Mouse (Mus musculus) hindbrain, embryonic 14.5 days (tissue): ENCODE data around the gene Rest. TPM values are rescaled to one million over a fixed set of nuclear protein-coding genes. Genes with fewer than 3 reads are reported as not detected.

Experiments
- ATAC-seq: fragments of 200-750 bp; cut with Nextera tagmentation; 2 replicates; pipeline ENCODE4 v1.8.0; 2017; ENCODE audit warnings: moderate number of reproducible peaks, mild to moderate bottlenecking, moderate TSS enrichment, moderate library complexity; ENCODE audit not compliant: low FRiP score
- DNase-seq: peaks from one replicate; pipeline ENCODE4 v3.0.0-alpha.2; 2015; ENCODE audit warnings: low spot score
- H3K27ac ChIP-seq: fragments of 300-500 bp; sonication (generic); 2 replicates; pipeline ENCODE4 v1.5.1; 2014; ENCODE audit warnings: mild to moderate bottlenecking, moderate library complexity
- H3K27me3 ChIP-seq: fragments of 300-500 bp; sonication (generic); 2 replicates; pipeline ENCODE4 v1.6.1; 2014; ENCODE audit warnings: mild to moderate bottlenecking, low read length, mixed read lengths; ENCODE audit not compliant: control insufficient read depth, insufficient read depth
- H3K36me3 ChIP-seq: fragments of 300-500 bp; sonication (generic); replicated peaks from 2 replicates; pipeline ENCODE4 v1.6.1; 2014; ENCODE audit not compliant: control insufficient read depth, insufficient read depth
- H3K4me1 ChIP-seq: fragments of 300-500 bp; sonication (generic); replicated peaks from 2 replicates; pipeline ENCODE4 v1.6.1; 2014; ENCODE audit warnings: antibody characterized with exemption, low read length, mixed read lengths; ENCODE audit not compliant: control insufficient read depth, insufficient read depth
- H3K4me2 ChIP-seq: fragments of 300-500 bp; sonication (generic); replicated peaks from 2 replicates; pipeline ENCODE4 v1.6.1; 2014; ENCODE audit warnings: mild to moderate bottlenecking, moderate library complexity
- H3K4me3 ChIP-seq: fragments of 300-500 bp; sonication (generic); replicated peaks from 2 replicates; pipeline ENCODE4 v1.5.1; 2014; ENCODE audit warnings: mild to moderate bottlenecking, low read length
- H3K9ac ChIP-seq: fragments of 300-500 bp; sonication (generic); 2 replicates; pipeline ENCODE4 v1.6.1; 2014
- H3K9me3 ChIP-seq: fragments of 300-500 bp; sonication (generic); 2 replicates; pipeline ENCODE4 v1.6.1; 2016; ENCODE audit warnings: low read length; ENCODE audit not compliant: control insufficient read depth
- WGBS: fragments of 180-500 bp; shearing (Covaris S2); extraction: QIAGEN DNeasy Blood & Tissue Kit; methylation state at CpG from one replicate; pipeline ENCODE4 v1.1.7; 2014; 5-methylcytosine and 5-hydroxymethylcytosine counted together
- polyA plus RNA-seq: library from polyadenylated mRNA; unstranded; fragments of >200 nt; fragmentation: Nextera tagmentation; extraction: Ambion mirVana; gene quantifications from 2 replicates; pipeline ENCODE4 v1.2.1, GENCODE M21; 2014

Gene Rest
- polyA plus RNA-seq, 1 experiment from 2014 or later: 8.6 TPM

DNA sequence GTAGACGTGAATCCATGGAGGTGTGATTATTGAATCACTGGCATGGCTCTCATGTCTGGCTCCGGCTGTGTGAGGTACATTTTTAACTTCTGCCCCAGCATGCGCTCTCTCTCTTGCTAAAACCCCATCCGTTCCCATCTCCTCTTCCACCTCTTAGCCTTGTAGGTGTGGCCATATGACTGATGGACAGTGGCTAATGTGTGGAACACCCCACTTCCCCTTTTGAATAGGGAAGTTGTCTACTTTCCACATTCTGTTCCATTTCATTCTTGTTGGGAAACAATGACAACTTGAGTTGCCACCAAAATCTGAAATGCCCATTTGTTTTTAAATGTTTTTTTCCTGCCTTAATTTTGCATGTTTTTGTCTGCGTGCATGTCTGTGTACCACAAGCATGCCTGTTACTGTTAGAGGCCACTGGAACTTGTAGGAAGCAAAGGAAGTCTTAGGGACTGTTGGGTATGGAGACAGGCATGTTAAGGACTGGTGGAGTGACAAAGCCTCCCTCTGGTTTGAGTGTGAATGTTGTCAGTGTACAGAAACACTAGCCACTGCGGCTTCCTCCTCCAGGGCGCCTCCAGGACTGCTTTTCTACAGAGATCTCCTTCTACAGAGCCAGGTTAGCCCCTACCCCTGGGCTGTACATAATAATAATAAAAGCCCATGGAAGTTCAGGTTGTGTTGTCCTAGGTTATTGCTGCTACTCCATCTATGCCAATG is 27.7 kb downstream of the Rest start:
- no peak overlapping the region for H3K4me3 ChIP-seq
- H3K36me3 ChIP-seq: peaks cover 90% of the 10 kb centered on the region
- WGBS: 94% methylated on average over 7 of the region's 7 CpGs
- H3K4me1 ChIP-seq: no peaks in the 10 kb centered on the region
- no peaks in the 10 kb centered on the region for H3K27me3 ChIP-seq
- H3K4me2 ChIP-seq: no peak overlapping the region
- H3K27ac ChIP-seq: no peak overlapping the region
- ATAC-seq: no peak
- H3K9me3 ChIP-seq: no peaks in the 10 kb centered on the region
- DNase-seq: no peak
- no peak overlapping the region for H3K9ac ChIP-seq

DNA sequence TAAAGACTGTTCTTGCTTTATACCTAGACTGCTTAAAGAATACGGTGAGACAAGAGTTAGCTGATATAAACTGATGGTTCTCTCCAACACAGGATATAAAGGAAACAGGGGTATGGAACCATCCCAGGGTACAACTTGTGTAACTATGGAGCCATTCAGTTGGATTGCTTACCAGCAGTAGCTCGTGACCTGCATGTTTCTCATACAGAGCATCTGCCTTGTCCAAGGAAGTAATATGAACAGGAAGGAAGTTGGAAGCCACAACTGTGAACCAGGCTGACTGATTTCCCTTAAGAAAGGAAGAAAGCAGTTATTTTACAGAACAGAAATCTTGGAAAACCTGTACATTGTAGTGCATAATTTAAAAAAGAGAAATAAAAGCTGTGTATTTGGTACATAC is 34.2 kb downstream of the Rest start:
- H3K9me3 ChIP-seq: no peaks in the 10 kb centered on the region
- no peak overlapping the region for H3K9ac ChIP-seq
- H3K4me2 ChIP-seq: no peak overlapping the region
- 97% methylated on average over 2 of the region's 2 CpGs for WGBS
- no peak for ATAC-seq
- no peak overlapping the region for H3K27ac ChIP-seq
- no peaks in the 10 kb centered on the region for H3K4me1 ChIP-seq
- H3K27me3 ChIP-seq: no peaks in the 10 kb centered on the region
- H3K4me3 ChIP-seq: no peak overlapping the region
- H3K36me3 ChIP-seq: peaks cover 82% of the 10 kb centered on the region
- DNase-seq: no peak

DNA sequence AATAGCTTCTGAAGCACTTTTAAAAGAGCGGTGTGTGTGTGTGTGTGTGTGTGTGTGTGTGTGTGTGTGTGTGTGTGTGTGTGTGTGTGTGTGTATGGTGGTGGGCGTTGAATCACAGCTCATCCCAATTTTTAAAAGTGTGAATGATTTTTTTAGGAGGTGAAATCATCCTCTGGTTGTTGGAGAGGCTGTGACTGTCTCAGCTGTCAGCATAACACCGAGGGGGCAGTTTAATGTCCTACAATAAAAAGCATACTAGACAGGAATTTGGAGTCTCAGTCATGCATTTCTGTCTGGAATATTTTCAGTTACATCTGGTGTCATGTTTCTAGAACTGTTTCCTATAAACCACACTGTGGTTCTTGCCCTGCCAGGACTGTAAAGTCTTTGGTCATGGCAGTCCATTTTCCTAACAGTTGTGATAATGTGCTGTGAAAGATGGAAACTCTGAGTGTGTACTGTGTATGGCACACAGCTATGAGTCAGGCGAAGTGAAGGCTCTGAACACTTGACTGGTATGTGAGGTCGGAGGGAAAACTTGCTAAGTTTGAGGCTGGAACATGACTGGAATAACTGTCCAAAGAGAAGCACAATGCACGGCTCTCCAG is 36.1 kb downstream of the Rest start:
- H3K4me3 ChIP-seq: no peak overlapping the region
- no peak for ATAC-seq
- no peak overlapping the region for H3K27ac ChIP-seq
- no peak overlapping the region for H3K4me2 ChIP-seq
- no peak overlapping the region for H3K9ac ChIP-seq
- DNase-seq: no peak
- 92% methylated on average over 6 of the region's 6 CpGs for WGBS
- no peaks in the 10 kb centered on the region for H3K9me3 ChIP-seq
- no peaks in the 10 kb centered on the region for H3K4me1 ChIP-seq
- no peaks in the 10 kb centered on the region for H3K27me3 ChIP-seq
- H3K36me3 ChIP-seq: peaks cover 81% of the 10 kb centered on the region

DNA sequence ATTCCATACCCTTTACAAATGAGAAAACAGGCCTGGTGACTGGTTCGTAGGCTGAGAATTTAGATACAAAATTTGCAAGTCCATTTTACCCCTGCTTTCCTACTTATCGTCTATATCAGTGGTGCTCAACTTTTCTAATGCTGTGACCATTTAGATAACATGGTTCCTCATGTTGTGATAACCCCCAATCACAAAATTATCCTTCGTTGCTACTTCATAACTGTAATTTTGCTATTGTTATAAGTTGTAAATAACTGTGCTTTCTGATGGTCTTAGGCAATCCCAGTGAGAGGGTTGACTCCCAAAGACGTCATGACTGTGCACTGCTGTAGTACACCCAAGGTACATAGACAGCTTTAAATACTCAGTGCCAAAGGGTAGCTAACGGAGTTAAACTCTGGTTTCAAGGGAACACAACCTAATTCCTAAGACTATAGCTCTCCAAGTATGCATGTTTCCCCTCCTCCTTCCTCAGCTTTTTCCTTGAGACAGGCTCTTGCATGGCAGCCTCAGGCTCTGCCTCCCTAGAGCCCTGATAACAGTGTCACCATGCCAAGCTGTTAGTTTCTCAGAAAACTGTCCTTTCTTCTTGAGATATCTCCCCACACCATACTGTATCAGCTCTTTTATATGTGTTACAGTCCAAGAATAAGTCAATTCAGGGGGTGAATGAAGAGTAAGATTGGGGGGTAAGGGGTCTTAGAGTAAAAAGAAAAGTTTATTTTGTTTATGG is 42.7 kb downstream of the Rest start:
- H3K9ac ChIP-seq: peak overlapping the region; percentile 79
- H3K4me1 ChIP-seq: peaks cover 24% of the 10 kb centered on the region
- ATAC-seq (no peak), DNase-seq (no peak)
- H3K36me3 ChIP-seq: peaks cover 38% of the 10 kb centered on the region
- peak overlapping the region; percentile 99 for H3K4me2 ChIP-seq
- WGBS: 85% methylated on average over 5 of the region's 5 CpGs
- H3K9me3 ChIP-seq: no peaks in the 10 kb centered on the region
- H3K27ac ChIP-seq: no peak overlapping the region
- H3K4me3 ChIP-seq: peak overlapping the region; percentile 73
- no peaks in the 10 kb centered on the region for H3K27me3 ChIP-seq

DNA sequence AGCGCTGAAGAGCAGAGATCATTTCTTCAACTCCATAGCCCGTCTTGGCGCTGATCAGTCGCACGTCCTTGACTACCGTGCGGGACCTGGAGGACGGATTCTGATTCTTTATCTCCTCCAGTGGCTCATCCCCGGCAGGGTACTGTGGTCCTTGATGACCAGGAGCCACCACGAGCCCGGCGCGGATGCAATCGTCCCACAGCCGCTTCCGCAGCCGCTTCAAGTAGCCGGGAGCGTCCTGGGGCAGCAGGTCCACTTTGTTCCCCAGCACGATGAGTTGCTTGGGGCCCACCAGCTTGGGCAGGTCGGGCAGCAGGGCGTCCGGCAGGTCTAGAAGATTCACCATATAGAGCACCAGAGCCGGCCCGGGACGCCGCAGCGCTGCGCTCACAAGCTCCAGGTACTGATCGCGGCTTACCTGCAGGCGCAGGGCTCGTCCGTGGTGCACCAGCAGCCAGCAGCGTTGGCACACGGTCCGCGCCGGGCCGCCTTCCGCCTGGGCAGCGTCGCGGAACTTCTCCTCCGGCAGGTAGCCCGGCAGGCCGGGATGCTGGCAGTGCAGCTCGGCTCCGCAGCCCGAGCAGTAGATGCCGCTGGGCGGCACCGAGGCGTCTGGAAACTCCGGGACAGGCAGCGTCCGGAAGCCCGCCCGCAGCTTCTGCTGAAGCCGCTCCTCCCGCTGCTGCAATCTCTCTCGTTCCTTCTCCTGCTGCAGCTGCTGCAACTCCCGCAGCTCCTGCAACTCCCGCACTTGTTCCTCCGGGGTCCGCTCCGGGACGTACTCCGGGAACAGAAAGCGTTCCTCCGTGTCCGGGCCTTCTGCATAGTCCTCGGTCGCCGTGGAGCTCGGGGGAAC is 44.0 kb downstream of the Rest start:
- Histone ChIP-seq H3K4me1 (peaks cover 24% of the 10 kb centered on the region), H3K4me2 (peak overlapping the region; percentile 99), H3K4me3 (peak overlapping the region; percentile 73), H3K9ac (peak overlapping the region; percentile 79), H3K9me3 (no peaks in the 10 kb centered on the region), H3K27ac (peak overlapping the region; percentile 96), H3K36me3 (peaks cover 41% of the 10 kb centered on the region), H3K27me3 (no peaks in the 10 kb centered on the region)
- DNase-seq (peak; percentile 38), ATAC-seq (peak; percentile 22)
- under 1% methylated on average over 76 of the region's 76 CpGs for WGBS

DNA sequence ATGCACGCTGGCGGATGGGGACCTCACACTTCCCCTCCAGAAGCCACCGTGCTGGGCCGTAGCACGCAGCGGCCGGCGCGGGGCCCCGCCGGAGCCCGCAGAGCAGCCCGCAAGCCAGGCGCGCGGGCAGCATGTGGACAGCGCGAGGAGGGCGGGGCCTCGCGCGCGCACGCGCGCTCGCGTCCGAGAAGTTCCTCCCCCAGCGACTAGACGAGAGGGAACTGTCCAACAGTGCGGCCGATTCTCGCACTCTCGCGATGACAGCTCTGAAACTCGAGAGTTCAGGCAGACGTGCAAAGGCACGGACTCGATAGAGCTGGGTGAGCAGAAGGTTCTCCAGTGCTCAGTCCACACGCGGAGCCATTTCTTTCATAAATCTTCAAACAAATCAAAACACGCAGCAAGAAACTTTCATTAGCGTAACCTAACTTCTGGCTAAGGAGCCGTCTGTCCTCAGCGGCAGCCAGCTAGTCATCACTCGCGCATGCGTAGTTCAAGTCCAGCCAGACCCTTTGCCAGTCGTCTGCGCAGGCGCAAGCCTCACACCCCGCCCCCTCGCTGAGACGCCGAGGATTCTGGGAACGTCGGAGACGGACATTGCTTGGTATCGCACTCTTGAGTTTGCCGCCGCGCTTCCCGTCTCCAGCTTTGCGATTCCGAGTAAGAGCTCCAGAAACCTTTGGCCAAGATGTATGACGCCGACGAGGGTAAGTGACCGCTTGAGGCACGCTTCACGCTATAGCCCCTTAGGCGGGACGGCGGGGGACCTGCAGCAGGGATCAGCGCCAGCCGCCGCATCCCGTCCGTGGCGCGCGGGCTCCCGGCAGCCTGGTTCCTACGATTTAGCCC is 44.9 kb downstream of the Rest start, which contains the start of the genes Noa1 and Polr2b:
Gene Noa1, minus strand, starts transcription at position 161 of the 849 bp plus-strand sequence.
Gene Polr2b, plus strand, starts transcription at position 224 of the 849 bp plus-strand sequence.
- H3K27me3 ChIP-seq: no peaks in the 10 kb centered on the region
- peak within 1 kb of the TSS; percentile 99 for H3K4me2 ChIP-seq
- ATAC-seq: peak; percentile 96
- peaks cover 44% of the 10 kb centered on the region for H3K36me3 ChIP-seq
- DNase-seq: peak; percentile 100
- H3K4me1 ChIP-seq: peaks cover 24% of the 10 kb centered on the region
- H3K9me3 ChIP-seq: no peaks in the 10 kb centered on the region
- peak within 1 kb of the TSS; percentile 79 for H3K9ac ChIP-seq
- peak within 1 kb of the TSS; percentile 73 for H3K4me3 ChIP-seq
- WGBS: under 1% methylated on average over 85 of the region's 85 CpGs
- peak within 1 kb of the TSS; percentile 96 for H3K27ac ChIP-seq

DNA sequence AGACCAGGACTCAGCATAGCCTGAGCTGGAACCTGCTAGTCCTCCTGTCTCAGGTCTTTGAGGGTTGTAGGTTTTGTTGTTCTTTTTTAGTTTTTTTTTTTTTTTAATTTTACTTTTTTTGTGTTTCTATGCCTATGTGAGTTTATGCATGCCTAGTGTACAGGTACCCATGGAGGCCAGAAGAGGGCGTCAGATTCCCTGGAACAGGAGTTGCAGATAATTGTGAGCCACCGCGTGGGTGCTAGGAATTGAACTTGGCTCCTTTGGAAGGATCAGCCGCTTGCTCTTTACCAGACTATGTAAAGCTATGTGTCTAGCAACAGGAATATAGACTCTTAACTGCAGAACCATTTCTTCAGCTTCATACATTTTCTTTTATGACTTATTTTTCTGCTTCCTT is 48.9 kb downstream of the Rest start:
- DNase-seq (no peak), ATAC-seq (no peak)
- peaks cover 57% of the 10 kb centered on the region for H3K36me3 ChIP-seq
- no peaks in the 10 kb centered on the region for H3K27me3 ChIP-seq
- no peaks in the 10 kb centered on the region for H3K9me3 ChIP-seq
- no peak overlapping the region for H3K27ac ChIP-seq
- H3K9ac ChIP-seq: no peak overlapping the region
- H3K4me2 ChIP-seq: no peak overlapping the region
- WGBS: 94% methylated on average over 4 of the region's 4 CpGs
- H3K4me1 ChIP-seq: peaks cover 8% of the 10 kb centered on the region
- H3K4me3 ChIP-seq: no peak overlapping the region

DNA sequence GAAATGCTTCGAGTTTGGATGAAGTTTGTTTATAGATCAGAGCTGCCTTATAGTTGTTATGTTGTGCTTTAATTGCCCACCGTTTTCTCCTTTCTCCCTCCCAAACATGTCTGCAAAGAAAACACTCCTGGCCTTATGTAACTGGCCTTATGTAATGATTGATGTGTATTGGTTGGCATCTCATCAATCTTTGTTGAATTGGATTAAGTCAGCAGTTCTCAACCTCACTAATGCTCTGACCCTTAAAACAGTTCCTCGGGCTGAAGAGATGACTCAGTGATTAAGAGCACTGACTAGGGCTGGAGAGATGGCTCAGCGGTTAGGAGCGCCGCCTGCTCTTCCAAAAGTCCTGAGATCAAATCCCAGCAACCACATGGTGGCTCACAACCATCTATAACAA is 49.7 kb downstream of the Rest start:
- H3K9ac ChIP-seq: no peak overlapping the region
- peaks cover 8% of the 10 kb centered on the region for H3K4me1 ChIP-seq
- no peak overlapping the region for H3K27ac ChIP-seq
- no peak for DNase-seq
- H3K27me3 ChIP-seq: no peaks in the 10 kb centered on the region
- peaks cover 63% of the 10 kb centered on the region for H3K36me3 ChIP-seq
- ATAC-seq: no peak
- H3K4me2 ChIP-seq: no peak overlapping the region
- WGBS: 84% methylated on average over 6 of the region's 6 CpGs
- H3K9me3 ChIP-seq: no peaks in the 10 kb centered on the region
- H3K4me3 ChIP-seq: no peak overlapping the region
